Mouse (Mus musculus) kidney, postnatal 0 days (tissue): ENCODE data around the gene Klrb1. TPM values are rescaled to one million over a fixed set of nuclear protein-coding genes. Genes with fewer than 3 reads are reported as not detected.
"Not testable (repeated sequence)": the region's sequence is repeated elsewhere in the genome, so short reads cannot be mapped to it uniquely, and the experiment has no call there.

Experiments
- ATAC-seq: fragments of 200-750 bp; cut with Nextera tagmentation; replicated peaks from 2 replicates; pipeline ENCODE4 v1.8.0; 2017; ENCODE audit warnings: low read depth, moderate number of reproducible peaks, moderate TSS enrichment, moderate library complexity; ENCODE audit not compliant: low FRiP score
- DNase-seq: peaks from one replicate; pipeline ENCODE4 v3.0.0-alpha.2; 2016; ENCODE audit warnings: low spot score
- H3K27ac ChIP-seq: fragments of 300-500 bp; sonication (generic); 2 replicates; pipeline ENCODE4 v1.5.1; 2014; ENCODE audit warnings: mild to moderate bottlenecking
- H3K27me3 ChIP-seq: fragments of 300-500 bp; sonication (generic); 2 replicates; pipeline ENCODE4 v1.6.1; 2014; ENCODE audit warnings: low read length, mixed read lengths; ENCODE audit not compliant: insufficient read depth
- H3K36me3 ChIP-seq: fragments of 300-500 bp; sonication (generic); 2 replicates; pipeline ENCODE4 v1.6.1; 2014; ENCODE audit warnings: low read length, mixed read lengths; ENCODE audit not compliant: insufficient read depth
- H3K4me1 ChIP-seq: fragments of 300-500 bp; sonication (generic); replicated peaks from 2 replicates; pipeline ENCODE4 v1.6.1; 2014; ENCODE audit warnings: antibody characterized with exemption, low read length, mixed read lengths; ENCODE audit not compliant: insufficient read depth
- H3K4me2 ChIP-seq: fragments of 300-500 bp; sonication (generic); 2 replicates; pipeline ENCODE4 v1.6.1; 2014; ENCODE audit warnings: mild to moderate bottlenecking, low read length, moderate library complexity, mixed read lengths
- H3K4me3 ChIP-seq: fragments of 300-500 bp; sonication (generic); replicated peaks from 2 replicates; pipeline ENCODE4 v1.5.1; 2014; ENCODE audit warnings: low read depth, low read length
- H3K9ac ChIP-seq: fragments of 300-500 bp; sonication (generic); 2 replicates; pipeline ENCODE4 v1.6.1; 2014; ENCODE audit warnings: low read depth, low read length
- H3K9me3 ChIP-seq: fragments of 300-500 bp; sonication (generic); replicated peaks from 2 replicates; pipeline ENCODE4 v1.6.1; 2016; ENCODE audit warnings: low read length, inconsistent platforms, mixed read lengths
- CTCF ChIP-seq: IDR thresholded peaks from 2 replicates; pipeline ENCODE4 v1.5.1; 2016; ENCODE audit warnings: antibody characterized with exemption, low read depth, mild to moderate bottlenecking, moderate library complexity
- WGBS: fragments of 180-500 bp; shearing (Covaris S2); extraction: QIAGEN DNeasy Blood & Tissue Kit; methylation state at CpG from one replicate; pipeline ENCODE4 v1.1.7; 2014; 5-methylcytosine and 5-hydroxymethylcytosine counted together
- polyA plus RNA-seq: library from polyadenylated mRNA; unstranded; fragments of >200 nt; fragmentation: Nextera tagmentation; extraction: Ambion mirVana; gene quantifications from 2 replicates; pipeline ENCODE4 v1.2.1, GENCODE M21; 2015

The Klrb1 gene
- polyA plus RNA-seq, 1 experiment from 2014 or later: not detected

GRCm38 (mm10) chr6:128763736-128764523 lies 41.1 kb upstream of the Klrb1 start:
- Histone ChIP-seq H3K36me3 (no peaks in the 10 kb centered on the region), H3K4me1 (no peaks in the 10 kb centered on the region), H3K9ac (peak overlapping the region; percentile 36), H3K27me3 (no peaks in the 10 kb centered on the region), H3K4me3 (peak overlapping the region; percentile 42), H3K9me3 (no peaks in the 10 kb centered on the region), H3K27ac (peak overlapping the region; percentile 58; the same call in 1 of the 2 replicates), H3K4me2 (peak overlapping the region; percentile 65)
- peak; percentile 96 for ATAC-seq
- peak; percentile 100 for DNase-seq
- WGBS: 3% methylated on average over 30 of the region's 30 CpGs
- TF ChIP-seq CTCF: peak; percentile 77

- 74% methylated on average over 10 of the region's 10 CpGs for WGBS
- not testable (repeated sequence) for H3K27ac ChIP-seq, DNase-seq, H3K27me3 ChIP-seq, H3K9me3 ChIP-seq, H3K4me1 ChIP-seq, H3K36me3 ChIP-seq, H3K9ac ChIP-seq, ATAC-seq
- Histone ChIP-seq H3K4me3 (peak overlapping the region; percentile 42; the same call in 1 of the 2 replicates), H3K4me2 (peak overlapping the region; percentile 65)
These were observed 40.2 kb upstream of the Klrb1 start for GRCm38 (mm10) chr6:128762892-128763670.

GRCm38 (mm10) chr6:128761144-128761540 lies 38.3 kb upstream of the Klrb1 start:
- peak; percentile 16 for DNase-seq
- Histone ChIP-seq H3K4me3 (peak overlapping the region; percentile 64), H3K4me2 (peak overlapping the region; percentile 49), H3K27me3 (no peaks in the 10 kb centered on the region), H3K9me3 (no peaks in the 10 kb centered on the region), H3K9ac (peak overlapping the region; percentile 58; the same call in 1 of the 2 replicates), H3K4me1 (no peaks in the 10 kb centered on the region), H3K27ac (no peak overlapping the region), H3K36me3 (no peaks in the 10 kb centered on the region)
- no peak; the same call in 1 of the 2 replicates for TF ChIP-seq CTCF
- no peak for ATAC-seq
- 42% methylated on average over 5 of the region's 5 CpGs for WGBS

GRCm38 (mm10) chr6:128760416-128761143 lies 37.7 kb upstream of the Klrb1 start:
- peak; percentile 71 for ATAC-seq
- under 1% methylated on average over 42 of the region's 44 CpGs for WGBS
- Histone ChIP-seq H3K9ac (peak overlapping the region; percentile 65), H3K4me3 (peak overlapping the region; percentile 64), H3K27ac (peak overlapping the region; percentile 88), H3K4me2 (peak overlapping the region; percentile 49)
- peak; percentile 84 for DNase-seq
- H3K27me3 ChIP-seq, H3K36me3 ChIP-seq, H3K9me3 ChIP-seq, H3K4me1 ChIP-seq: not testable (repeated sequence)
- peak; percentile 79 for TF ChIP-seq CTCF

GRCm38 (mm10) chr6:128760016-128760415 lies 37.2 kb upstream of the Klrb1 start:
- WGBS: under 1% methylated on average over 22 of the region's 22 CpGs
- peak overlapping the region; percentile 64 for H3K4me3 ChIP-seq

More at GRCm38 (mm10) chr6:128760016-128760415, 37.2 kb upstream of the Klrb1 start:
- H3K4me2 ChIP-seq: peak overlapping the region; percentile 49
- peak; percentile 82 for DNase-seq
- H3K36me3 ChIP-seq, H3K4me1 ChIP-seq, H3K9me3 ChIP-seq, H3K27me3 ChIP-seq: not testable (repeated sequence)
- peak; percentile 30 for ATAC-seq
- H3K9ac ChIP-seq: peak overlapping the region; percentile 65
- peak overlapping the region; percentile 88 for H3K27ac ChIP-seq
